Mouse (Mus musculus): Measurements from ENCODE around the gene Med11.
"Not testable (repeated sequence)": the region's sequence is repeated elsewhere in the genome, so short reads cannot be mapped to it uniquely, and the experiment has no call there.

Med11 gene

DNA sequence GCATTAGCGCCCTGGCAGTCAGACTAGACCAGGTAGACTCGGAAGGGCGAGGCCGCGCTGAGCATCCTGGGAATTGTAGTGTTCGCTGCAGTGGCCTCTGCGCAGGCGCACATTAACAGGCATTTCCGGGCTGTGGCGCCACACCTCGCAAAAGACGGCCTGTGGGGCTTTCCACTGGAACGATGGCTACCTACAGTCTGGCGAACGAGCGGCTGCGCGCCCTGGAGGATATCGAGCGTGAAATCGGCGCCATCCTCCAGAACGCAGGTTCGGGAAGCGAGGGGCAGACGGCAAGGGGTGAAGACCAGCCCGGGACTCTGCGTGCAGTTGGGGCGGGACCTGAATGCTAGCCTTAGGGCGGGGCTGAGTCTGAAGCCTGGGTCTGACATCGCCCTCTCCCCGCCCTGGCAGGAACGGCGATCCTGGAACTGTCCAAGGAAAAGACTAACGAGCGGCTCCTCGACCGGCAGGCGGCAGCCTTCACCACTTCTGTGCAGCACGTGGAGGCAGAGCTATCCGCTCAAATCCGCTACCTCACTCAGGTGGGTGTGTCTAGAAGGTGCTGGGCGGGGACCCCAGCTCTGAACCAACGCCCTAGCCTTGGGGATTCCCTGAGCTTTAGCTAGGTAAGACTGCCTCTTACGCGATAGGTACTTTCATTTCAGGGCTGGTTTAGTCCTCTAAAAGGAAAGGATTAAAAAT, at the start of gene Med11:
TSS of gene Med11 (plus strand) at position 123 of the 702 bp plus-strand sequence.
- peak; percentile 95 for DNase-seq (ENCODE audit: low spot score)

- no peak for DNase-seq (ENCODE audit: low spot score)
Measured at GRCm38 (mm10) chr11:70403598-70403997, 48.1 kb upstream of the Med11 start.

GRCm38 (mm10) chr11:70409594-70410296, 42.0 kb upstream of the Med11 start, which contains the start of gene Pelp1:
Pelp1 (minus strand) TSS chr11:70410031.
- DNase-seq (ENCODE audit: low spot score), result peak; percentile 89

GRCm38 (mm10) chr11:70410297-70410643, 41.4 kb upstream of the Med11 start:
- no peak for DNase-seq (ENCODE audit: low spot score)

DNA sequence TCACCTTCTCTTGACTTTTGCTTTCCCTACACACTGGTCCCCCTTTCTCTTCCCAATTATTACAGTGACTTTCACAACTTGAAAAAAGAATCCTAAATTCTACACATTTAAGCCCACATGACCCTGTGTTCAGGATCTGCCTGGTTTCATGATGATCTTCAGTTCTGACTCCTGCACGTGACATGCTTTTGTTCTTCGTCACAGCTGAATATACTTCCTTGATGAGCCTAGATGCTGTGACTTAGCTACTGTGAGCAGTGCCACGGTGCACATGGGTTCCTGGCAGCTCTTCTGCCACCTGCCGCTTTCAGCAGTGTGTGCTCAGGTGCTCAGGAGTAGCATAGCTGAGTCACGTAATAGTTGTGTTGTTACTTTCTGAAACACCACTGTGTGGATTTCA, 39.1 kb upstream of the Med11 start:
- DNase-seq (ENCODE audit: low spot score), result no peak

DNA sequence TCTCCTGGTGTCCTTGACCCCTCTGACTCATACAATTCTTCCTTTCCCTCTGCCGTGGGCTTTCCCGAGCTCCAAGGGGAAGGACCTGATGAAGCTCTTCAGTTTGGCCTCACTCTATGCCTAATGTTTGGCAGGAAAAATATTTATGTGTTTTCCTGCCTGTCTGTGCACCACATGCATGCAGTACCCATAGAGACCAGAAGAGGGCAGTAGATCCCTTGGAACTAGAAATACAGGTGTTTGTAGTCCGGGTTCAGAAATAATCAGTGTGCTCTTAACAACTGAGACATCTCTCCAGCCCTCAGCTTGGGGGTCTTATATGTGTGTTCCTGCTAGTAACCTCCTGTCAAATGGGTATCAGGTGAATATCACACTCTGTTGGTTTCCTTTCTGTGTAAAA, 37.8 kb upstream of the Med11 start:
- DNase-seq (ENCODE audit: low spot score), result peak; percentile 73

- DNase-seq (ENCODE audit: low spot score), result no peak
Measured at GRCm38 (mm10) chr11:70418199-70418598, 33.5 kb upstream of the Med11 start.

GRCm38 (mm10) chr11:70419486-70419885, 32.2 kb upstream of the Med11 start:
- DNase-seq (ENCODE audit: low spot score), result no peak

DNA sequence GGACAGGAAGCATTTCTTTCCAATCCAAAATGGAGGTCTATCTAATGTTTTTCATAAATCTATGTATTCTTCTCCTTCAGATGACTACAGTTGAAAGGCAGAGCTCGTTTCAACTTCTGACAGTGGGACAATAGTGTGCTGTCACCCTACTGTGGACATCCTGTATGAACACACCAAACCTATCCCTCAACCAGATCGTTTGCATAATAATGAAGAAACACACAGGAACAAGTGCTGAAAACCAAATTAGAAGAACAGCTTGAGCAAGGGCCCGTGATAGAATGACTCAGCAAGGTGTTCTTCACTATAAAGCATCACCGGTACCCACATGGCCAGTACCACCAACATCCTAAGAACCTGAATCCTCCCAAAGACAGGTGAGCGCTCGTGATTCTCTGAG, 25.1 kb upstream of the Med11 start:
- not testable (repeated sequence) for DNase-seq (ENCODE audit: low spot score)

- DNase-seq (ENCODE audit: low spot score), result no peak
Measured at GRCm38 (mm10) chr11:70431574-70431973, 20.1 kb upstream of the Med11 start.

DNA sequence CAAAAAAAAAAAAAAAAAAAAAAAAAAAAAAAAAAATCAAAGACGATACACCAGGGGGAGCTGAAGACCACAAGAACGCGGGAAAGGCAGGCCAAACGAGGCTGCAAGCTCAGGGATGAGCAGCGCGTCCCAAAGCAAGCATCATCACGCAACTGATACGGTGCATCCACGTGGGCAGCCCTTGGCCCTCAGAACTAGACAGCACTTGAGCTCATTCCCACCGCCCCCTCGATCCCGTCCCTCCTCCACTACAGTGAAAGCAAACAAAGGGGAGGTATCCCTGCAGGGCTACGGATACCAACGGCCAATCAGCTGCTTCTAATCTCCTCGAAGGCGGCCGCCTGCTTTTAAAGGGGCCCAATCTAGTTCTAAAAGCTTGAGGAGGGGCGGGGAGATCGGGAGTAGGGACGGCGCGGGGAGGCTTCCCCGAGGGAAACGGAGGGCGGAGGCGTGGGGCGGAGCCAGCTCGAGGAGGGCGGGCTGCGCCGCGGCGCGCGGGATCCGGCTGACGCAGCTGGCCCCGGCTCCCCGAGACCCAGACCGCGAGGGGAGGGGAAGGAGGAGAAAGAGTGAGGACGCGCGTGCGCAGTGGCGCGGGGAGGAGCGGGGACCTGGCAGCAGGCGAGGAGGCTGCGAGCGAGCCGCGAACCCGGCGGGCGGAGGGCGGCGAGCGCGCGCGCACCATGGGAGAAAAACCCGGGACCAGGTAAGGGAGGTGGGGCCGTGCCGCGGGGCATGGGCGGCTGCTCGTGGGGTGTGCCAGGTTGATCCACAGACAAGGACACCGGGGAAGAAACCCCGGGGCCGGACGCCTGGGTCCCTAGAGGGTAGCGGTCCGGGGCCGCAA, 19.4 kb upstream of the Med11 start, which contains the start of gene Arrb2:
TSS of gene Arrb2 (plus strand) at position 588 of the 847 bp plus-strand sequence.
- DNase-seq (ENCODE audit: low spot score), result peak; percentile 99

DNA sequence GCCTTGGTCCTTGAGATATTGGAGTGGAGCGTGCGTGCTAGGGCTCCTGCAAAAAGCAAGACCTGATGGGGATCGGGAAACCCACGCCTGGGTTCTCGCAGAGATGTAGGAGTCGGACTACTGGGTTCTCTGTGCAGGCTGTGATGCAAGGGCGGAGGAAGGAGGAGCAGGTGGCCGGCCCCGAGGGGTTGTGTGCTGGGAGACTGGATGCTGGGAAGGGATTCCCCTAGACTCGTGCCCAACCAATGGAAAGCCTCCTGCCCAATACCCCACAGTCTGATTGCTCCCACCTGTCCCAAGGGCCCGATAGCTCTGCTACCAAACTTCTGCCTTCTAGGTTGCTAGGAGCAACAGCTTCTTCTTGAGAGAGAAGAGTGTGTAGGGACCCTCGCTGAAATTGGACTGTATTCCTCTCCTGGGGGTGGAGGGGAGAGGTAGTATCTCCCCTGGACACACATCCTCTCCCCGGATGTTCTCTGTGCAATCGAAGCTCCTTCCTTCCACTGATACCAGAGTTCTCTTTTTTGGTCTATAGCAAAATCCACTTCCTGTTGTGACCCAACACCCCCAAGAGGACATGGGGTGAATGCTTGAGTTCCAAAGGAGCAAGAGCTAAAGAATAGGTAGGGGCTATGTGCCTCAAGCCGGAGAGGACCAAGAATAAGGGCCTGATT, 18.7 kb upstream of the Med11 start:
- peak; percentile 40 for DNase-seq (ENCODE audit: low spot score)

DNA sequence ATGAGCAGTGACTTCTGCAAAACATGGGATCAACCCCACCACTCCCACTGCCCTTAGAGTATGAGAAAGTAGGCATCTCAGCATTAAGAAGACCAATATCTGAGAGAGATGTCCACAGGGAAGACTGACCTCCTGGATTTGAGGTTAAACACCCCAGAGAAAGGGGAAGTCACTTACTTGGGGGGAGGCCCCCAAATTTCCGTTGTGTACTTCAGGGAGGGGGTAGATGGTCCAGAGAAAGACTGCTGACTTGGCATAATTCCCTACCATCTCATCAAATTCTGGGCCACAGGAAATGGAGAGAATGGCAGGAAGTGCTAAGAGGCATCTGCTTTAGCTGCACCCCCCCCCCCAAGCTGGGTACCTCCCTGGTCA, 18.2 kb upstream of the Med11 start:
- DNase-seq (ENCODE audit: low spot score), result no peak

GRCm38 (mm10) chr11:70433951-70434350, 17.8 kb upstream of the Med11 start:
- DNase-seq (ENCODE audit: low spot score), result no peak

GRCm38 (mm10) chr11:70435476-70435875, 16.2 kb upstream of the Med11 start:
- DNase-seq (ENCODE audit: low spot score), result peak; percentile 68

DNA sequence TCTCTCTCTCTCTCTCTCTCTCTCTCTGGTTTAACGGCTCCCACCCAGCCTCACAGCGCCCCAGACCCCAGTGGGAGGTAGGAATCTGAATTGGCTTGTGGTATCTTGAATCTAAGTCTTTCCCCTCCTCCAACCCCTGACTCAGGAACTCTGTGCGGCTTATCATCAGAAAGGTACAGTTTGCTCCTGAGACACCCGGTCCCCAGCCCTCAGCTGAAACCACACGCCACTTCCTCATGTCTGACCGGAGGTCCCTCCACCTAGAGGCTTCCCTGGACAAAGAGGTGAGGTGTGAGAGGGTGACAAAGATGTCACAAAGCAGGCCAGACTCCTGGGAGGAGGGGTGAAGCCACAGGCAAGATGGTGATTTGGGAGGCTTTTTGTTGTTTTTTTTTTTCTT, 14.3 kb upstream of the Med11 start:
- no peak for DNase-seq (ENCODE audit: low spot score)

- DNase-seq (ENCODE audit: low spot score), result no peak
Measured at GRCm38 (mm10) chr11:70438728-70439374, 12.9 kb upstream of the Med11 start.

GRCm38 (mm10) chr11:70440637-70441036, 11.1 kb upstream of the Med11 start:
- DNase-seq (ENCODE audit: low spot score), result no peak

DNA sequence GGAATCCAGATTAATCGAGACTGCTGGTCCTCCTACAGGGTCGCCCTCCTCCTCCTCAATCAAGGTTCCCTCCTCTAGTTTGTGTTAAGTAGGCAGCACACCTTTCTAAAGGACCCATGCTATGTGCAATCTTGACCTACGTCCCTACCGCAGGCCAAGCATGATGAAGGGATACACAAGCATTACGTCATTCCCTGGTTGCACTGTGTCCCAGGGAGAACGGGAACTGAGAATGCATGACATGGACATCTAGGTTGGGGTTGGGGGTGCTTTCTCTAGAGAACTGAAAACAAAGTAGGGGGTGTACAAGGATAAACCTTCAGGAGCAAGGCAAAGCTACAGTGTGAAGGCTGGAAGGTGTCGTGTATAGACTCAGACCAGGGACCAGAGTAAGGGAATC, 9.8 kb upstream of the Med11 start:
- no peak for DNase-seq (ENCODE audit: low spot score)

DNA sequence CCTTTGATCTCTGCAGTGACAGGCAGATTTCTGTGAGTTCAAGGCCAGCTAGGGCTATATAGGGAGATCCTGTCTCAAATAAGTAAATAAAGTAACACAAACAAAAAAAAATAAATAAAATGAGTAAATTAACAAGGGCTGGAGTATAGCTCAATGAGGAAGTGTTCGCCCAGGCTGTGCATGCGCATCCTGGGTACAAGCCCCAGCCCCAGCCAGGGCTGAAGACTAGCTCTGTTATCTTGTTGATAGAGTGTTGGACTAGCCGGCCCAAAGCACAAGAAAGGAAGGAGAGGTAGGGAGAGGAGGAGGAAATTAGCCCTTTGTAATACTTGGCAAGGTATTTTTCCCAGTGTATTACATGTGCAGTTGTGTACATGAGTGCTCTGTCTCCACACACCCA, 7.8 kb upstream of the Med11 start:
- no peak for DNase-seq (ENCODE audit: low spot score)

DNA sequence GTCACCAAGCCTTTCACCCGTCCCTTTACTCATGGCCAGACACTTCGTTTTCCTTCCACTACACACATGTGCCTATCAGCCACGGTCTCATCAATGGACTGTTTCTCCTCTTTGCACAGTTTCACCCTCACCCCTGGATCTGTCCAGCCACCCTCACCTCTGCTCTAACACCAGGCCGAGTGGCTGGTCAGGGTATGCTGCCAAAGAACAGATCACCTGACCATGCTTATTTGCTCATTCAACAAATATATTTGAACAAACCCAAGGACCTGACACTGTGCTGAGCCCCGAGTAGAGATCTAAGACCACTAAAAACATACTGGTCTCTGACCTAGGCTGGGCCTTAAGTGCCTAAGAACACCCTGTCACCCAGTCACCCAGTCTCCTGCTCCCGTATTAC, 7.1 kb upstream of the Med11 start:
- no peak for DNase-seq (ENCODE audit: low spot score)

DNA sequence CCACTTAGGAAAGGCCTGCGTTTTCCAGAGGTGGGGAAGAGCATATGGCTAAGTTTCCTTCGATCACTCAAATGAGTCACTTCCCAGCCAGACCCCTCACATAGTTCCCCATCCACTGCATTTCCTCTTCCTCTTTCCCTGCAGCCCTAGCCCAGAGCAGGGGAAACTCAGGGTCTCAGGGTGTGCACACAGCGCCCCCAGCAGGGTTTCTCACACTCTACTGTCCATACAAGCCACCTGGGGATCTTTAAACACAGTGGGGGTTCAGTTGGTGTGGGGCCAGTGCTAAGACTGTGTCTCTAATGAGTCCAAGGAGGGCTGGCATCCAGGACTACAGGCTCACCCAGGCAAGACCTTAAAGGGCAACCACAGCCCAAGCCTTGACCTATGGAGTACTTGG, 5.0 kb upstream of the Med11 start:
- no peak for DNase-seq (ENCODE audit: low spot score)

Measured in T-cell, adult 2 months (primary cell).